In the genomic region with DNA sequence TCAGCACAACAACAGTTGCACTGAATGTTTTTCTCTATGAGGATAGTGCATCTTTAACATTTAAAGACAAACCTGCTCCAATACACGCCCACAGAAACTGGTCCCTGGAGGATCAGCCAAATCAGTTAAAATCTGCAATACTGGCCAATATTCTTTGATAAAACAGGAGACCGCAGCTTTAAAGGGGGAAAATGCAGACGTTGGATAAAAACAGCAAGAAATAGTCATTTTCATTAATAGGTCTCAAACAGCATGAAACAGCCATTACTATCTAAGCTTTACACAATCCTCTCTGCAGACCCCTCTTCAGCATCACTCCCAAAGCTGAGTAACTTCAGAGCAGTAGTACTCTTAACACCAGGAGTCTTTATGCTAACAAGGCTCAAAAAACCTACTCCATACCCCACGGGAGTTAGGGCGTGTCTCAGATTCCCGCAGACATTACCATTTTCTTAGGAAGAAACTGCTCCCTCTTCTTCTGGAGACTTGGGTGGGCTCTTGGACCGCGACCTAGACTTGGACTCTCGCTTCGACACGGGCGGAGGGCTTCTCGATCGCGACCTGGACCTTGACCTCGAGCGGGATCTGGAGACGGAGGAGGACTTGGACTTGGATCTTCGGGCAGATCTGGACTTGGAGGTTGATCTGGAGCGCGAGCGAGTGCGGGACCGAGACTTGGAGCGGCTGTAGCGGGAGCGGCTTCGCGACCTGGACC, we compare ENCODE assay signal across 8 mouse cellular contexts. TPM values are rescaled to one million over a fixed set of nuclear protein-coding genes. Genes with fewer than 3 reads are reported as not detected.
DNase-seq lines count a peak whose midpoint lies in the region; ATAC-seq and TF ChIP-seq lines count a peak whose summit lies in the region.

No protein-coding gene starts in this region.

- WGBS in heart, embryonic 13.5 days, result under 1% methylated on average over 29 of the region's 29 CpGs
- under 1% methylated on average over 29 of the region's 29 CpGs for WGBS in forebrain, embryonic 12.5 days
- under 1% methylated on average over 29 of the region's 29 CpGs for WGBS in limb, embryonic 11.5 days
- WGBS in stomach, embryonic 15.5 days, result under 1% methylated on average over 29 of the region's 29 CpGs

- no peaks in the 10 kb centered on the region for H3K9me3 ChIP-seq in heart, embryonic 13.5 days
- H3K9me3 ChIP-seq in G1E (replicated peaks), result no peaks in the 10 kb centered on the region
- no peaks in the 10 kb centered on the region for H3K9me3 ChIP-seq in forebrain, embryonic 12.5 days
- H3K9me3 ChIP-seq in limb, embryonic 11.5 days (ENCODE audit: control insufficient read depth, low read length), result no peaks in the 10 kb centered on the region
- no peaks in the 10 kb centered on the region for H3K9me3 ChIP-seq in stomach, embryonic 15.5 days

- peak overlapping the region; percentile 99 for H3K4me3 ChIP-seq in heart, embryonic 13.5 days
- peak overlapping the region; percentile 99 for H3K4me3 ChIP-seq in G1E (ENCODE audit: low read depth, low read length)
- H3K4me3 ChIP-seq in forebrain, embryonic 12.5 days (replicated peaks), result peak overlapping the region; percentile 95
- H3K4me3 ChIP-seq in limb, embryonic 11.5 days (ENCODE audit: low read depth, low read length), result peak overlapping the region; percentile 99
- peak overlapping the region; percentile 92 for H3K4me3 ChIP-seq in stomach, embryonic 15.5 days (replicated peaks)

- H3K9ac ChIP-seq in heart, embryonic 13.5 days, result peak overlapping the region; percentile 99
- H3K9ac ChIP-seq in forebrain, embryonic 12.5 days, result peak overlapping the region; percentile 98
- H3K9ac ChIP-seq in limb, embryonic 11.5 days (ENCODE audit: low read length), result peak overlapping the region; percentile 98
- H3K9ac ChIP-seq in stomach, embryonic 15.5 days, result peak overlapping the region; percentile 90

- no peak for ATAC-seq in heart, embryonic 13.5 days (ENCODE audit: extremely low read depth, insufficient number of reproducible peaks, low FRiP score, low TSS enrichment)
- ATAC-seq in G1E (ENCODE audit: extremely low read depth, insufficient number of reproducible peaks, low FRiP score, poor library complexity, severe bottlenecking), result no peak
- no peak for ATAC-seq in forebrain, embryonic 12.5 days (ENCODE audit: low FRiP score)
- ATAC-seq in limb, embryonic 11.5 days (ENCODE audit: insufficient number of reproducible peaks, low FRiP score, low TSS enrichment, low read depth), result no peak
- no peak for ATAC-seq in stomach, embryonic 15.5 days (ENCODE audit: insufficient read depth, low FRiP score, low read depth)

- intact Hi-C loops in heart, postnatal 25 days (cut with DNase I), result no loop called here

- peak overlapping the region; percentile 100 for H3K27ac ChIP-seq in heart, embryonic 13.5 days (replicated peaks)
- peak overlapping the region; percentile 99 for H3K27ac ChIP-seq in forebrain, embryonic 12.5 days
- H3K27ac ChIP-seq in limb, embryonic 11.5 days (replicated peaks; ENCODE audit: low read depth, low read length), result peak overlapping the region; percentile 96
- H3K27ac ChIP-seq in stomach, embryonic 15.5 days, result peak overlapping the region; percentile 100

- H3K27me3 ChIP-seq in heart, embryonic 13.5 days (replicated peaks), result no peaks in the 10 kb centered on the region
- no peaks in the 10 kb centered on the region for H3K27me3 ChIP-seq in G1E (ENCODE audit: insufficient read depth, low read length)
- H3K27me3 ChIP-seq in forebrain, embryonic 12.5 days, result no peaks in the 10 kb centered on the region
- H3K27me3 ChIP-seq in limb, embryonic 11.5 days (ENCODE audit: control insufficient read depth, insufficient read depth, low read length), result no peaks in the 10 kb centered on the region
- no peaks in the 10 kb centered on the region for H3K27me3 ChIP-seq in stomach, embryonic 15.5 days (replicated peaks)

- TF ChIP-seq CTCF in G1E (IDR thresholded peaks at IDR 0.05; ENCODE audit: low read depth, low read length), result no peak

- H3K36me3 ChIP-seq in heart, embryonic 13.5 days, result peaks cover 57% of the 10 kb centered on the region
- H3K36me3 ChIP-seq in G1E (replicated peaks), result peaks cover 53% of the 10 kb centered on the region
- H3K36me3 ChIP-seq in forebrain, embryonic 12.5 days (replicated peaks), result peaks cover 31% of the 10 kb centered on the region
- H3K36me3 ChIP-seq in limb, embryonic 11.5 days (ENCODE audit: control insufficient read depth, insufficient read depth, low read length), result peaks cover 9% of the 10 kb centered on the region
- H3K36me3 ChIP-seq in stomach, embryonic 15.5 days, result peaks cover 14% of the 10 kb centered on the region; the same call in 1 of the 2 replicates

- no peak for DNase-seq in heart, postnatal 25 days (ENCODE audit: low spot score)
- DNase-seq in G1E (ENCODE audit: low spot score), result no peak
- no peak for DNase-seq in limb, embryonic 11.5 days (ENCODE audit: low spot score)
- DNase-seq in spleen, postnatal 10 days (ENCODE audit: low spot score in 2 of 2), result no peak
- DNase-seq in cerebellum, postnatal 14 days, result no peak

- H3K4me2 ChIP-seq in heart, embryonic 13.5 days, result peak overlapping the region; percentile 86
- H3K4me2 ChIP-seq in forebrain, embryonic 12.5 days, result peak overlapping the region; percentile 77
- peak overlapping the region; percentile 81 for H3K4me2 ChIP-seq in limb, embryonic 11.5 days (ENCODE audit: low read depth, severe bottlenecking)
- H3K4me2 ChIP-seq in stomach, embryonic 15.5 days, result peak overlapping the region; percentile 68

- H3K4me1 ChIP-seq in heart, embryonic 13.5 days, result peaks cover 43% of the 10 kb centered on the region
- H3K4me1 ChIP-seq in G1E (ENCODE audit: insufficient read depth, low read depth, low read length), result peaks cover 29% of the 10 kb centered on the region
- peaks cover 22% of the 10 kb centered on the region for H3K4me1 ChIP-seq in forebrain, embryonic 12.5 days
- H3K4me1 ChIP-seq in limb, embryonic 11.5 days (ENCODE audit: control insufficient read depth, insufficient read depth, low read length), result peaks cover 10% of the 10 kb centered on the region
- peaks cover 5% of the 10 kb centered on the region; the same call in 1 of the 2 replicates for H3K4me1 ChIP-seq in stomach, embryonic 15.5 days

RNA-seq across cellular contexts. Expression of gene Mfsd11, which starts 0.5 kb away (rescaled TPM):
- 32.2 and 35.5 TPM in 2 replicates for polyA plus RNA-seq in heart, embryonic 13.5 days (2015; fragmentation: Nextera tagmentation; extraction: Ambion mirVana)
- total RNA-seq in heart, postnatal 25 days (2021), result 10 to 100 TPM; 34.0 to 36.9 TPM
- total RNA-seq in G1E (2014; fragmentation: Nextera tagmentation) (15.1 and 22.0 TPM in 2 replicates), G1E (2017) (45.9 and 55.1 TPM in 2 replicates)
- 3.8 and 6.6 TPM in 2 replicates for polyA plus RNA-seq in G1E (2012)
- 33.7 and 40.2 TPM in 2 replicates for polyA plus RNA-seq in forebrain, embryonic 12.5 days (2016; fragmentation: Nextera tagmentation; extraction: Ambion mirVana)
- polyA plus RNA-seq in limb, embryonic 11.5 days (2014; fragmentation: Nextera tagmentation; extraction: Ambion mirVana), result 28.0 and 31.5 TPM in 2 replicates
- 33.3 and 33.7 TPM in 2 replicates for polyA plus RNA-seq in stomach, embryonic 15.5 days (2015; fragmentation: Nextera tagmentation; extraction: Ambion mirVana)

RNA-seq across cellular contexts. Expression of gene Srsf2, which starts 1.2 kb away (rescaled TPM):
- 530 and 543 TPM in 2 replicates for polyA plus RNA-seq in heart, embryonic 13.5 days (2015; fragmentation: Nextera tagmentation; extraction: Ambion mirVana)
- 100 to 1,000 TPM in 1 of 2 experiments, 10 to 100 TPM in 1; 97.1 to 103 TPM for total RNA-seq in heart, postnatal 25 days (2021)
- total RNA-seq in G1E (2014; fragmentation: Nextera tagmentation) (786 and 910 TPM in 2 replicates), G1E (2017) (484 and 801 TPM in 2 replicates)
- 1,600 and 2,011 TPM in 2 replicates for polyA plus RNA-seq in G1E (2012)
- 902 and 945 TPM in 2 replicates for polyA plus RNA-seq in forebrain, embryonic 12.5 days (2016; fragmentation: Nextera tagmentation; extraction: Ambion mirVana)
- polyA plus RNA-seq in limb, embryonic 11.5 days (2014; fragmentation: Nextera tagmentation; extraction: Ambion mirVana), result 1,044 and 1,058 TPM in 2 replicates
- polyA plus RNA-seq in stomach, embryonic 15.5 days (2015; fragmentation: Nextera tagmentation; extraction: Ambion mirVana), result 728 and 781 TPM in 2 replicates

RNA-seq across cellular contexts. Expression of gene Jmjd6, which starts 8.5 kb away (rescaled TPM):
- polyA plus RNA-seq in heart, embryonic 13.5 days (2015; fragmentation: Nextera tagmentation; extraction: Ambion mirVana), result 61.7 and 75.3 TPM in 2 replicates
- 10 to 100 TPM; 37.1 to 37.7 TPM for total RNA-seq in heart, postnatal 25 days (2021)
- total RNA-seq in G1E (2014; fragmentation: Nextera tagmentation) (82.7 and 85.3 TPM in 2 replicates), G1E (2017) (126 and 148 TPM in 2 replicates)
- 39.1 and 48.4 TPM in 2 replicates for polyA plus RNA-seq in G1E (2012)
- 87.8 and 93.5 TPM in 2 replicates for polyA plus RNA-seq in forebrain, embryonic 12.5 days (2016; fragmentation: Nextera tagmentation; extraction: Ambion mirVana)
- 81.4 and 81.8 TPM in 2 replicates for polyA plus RNA-seq in limb, embryonic 11.5 days (2014; fragmentation: Nextera tagmentation; extraction: Ambion mirVana)
- polyA plus RNA-seq in stomach, embryonic 15.5 days (2015; fragmentation: Nextera tagmentation; extraction: Ambion mirVana), result 71.1 and 76.3 TPM in 2 replicates

RNA-seq across cellular contexts. Expression of gene Mettl23, which starts 8.7 kb away (rescaled TPM):
- 63.8 and 68.8 TPM in 2 replicates for polyA plus RNA-seq in heart, embryonic 13.5 days (2015; fragmentation: Nextera tagmentation; extraction: Ambion mirVana)
- 10 to 100 TPM; 36.6 to 39.4 TPM for total RNA-seq in heart, postnatal 25 days (2021)
- total RNA-seq in G1E (2014; fragmentation: Nextera tagmentation) (40.3 and 45.4 TPM in 2 replicates), G1E (2017) (35.8 and 43.1 TPM in 2 replicates)
- polyA plus RNA-seq in G1E (2012), result 49.1 and 60.6 TPM in 2 replicates
- polyA plus RNA-seq in forebrain, embryonic 12.5 days (2016; fragmentation: Nextera tagmentation; extraction: Ambion mirVana), result 65.5 and 65.8 TPM in 2 replicates
- polyA plus RNA-seq in limb, embryonic 11.5 days (2014; fragmentation: Nextera tagmentation; extraction: Ambion mirVana), result 61.3 and 68.0 TPM in 2 replicates
- 57.9 and 61.3 TPM in 2 replicates for polyA plus RNA-seq in stomach, embryonic 15.5 days (2015; fragmentation: Nextera tagmentation; extraction: Ambion mirVana)

RNA-seq across cellular contexts. Expression of gene Mxra7, which starts 23.9 kb away (rescaled TPM):
- polyA plus RNA-seq in heart, embryonic 13.5 days (2015; fragmentation: Nextera tagmentation; extraction: Ambion mirVana), result 18.4 and 19.3 TPM in 2 replicates
- 10 to 100 TPM; 17.2 to 23.2 TPM for total RNA-seq in heart, postnatal 25 days (2021)
- total RNA-seq in G1E (2014; fragmentation: Nextera tagmentation) (not detected in 2 replicates), G1E (2017) (0.06 TPM in 1 of 2 replicates, not detected in the other)
- not detected in 2 replicates for polyA plus RNA-seq in G1E (2012)
- 22.5 and 25.9 TPM in 2 replicates for polyA plus RNA-seq in forebrain, embryonic 12.5 days (2016; fragmentation: Nextera tagmentation; extraction: Ambion mirVana)
- polyA plus RNA-seq in limb, embryonic 11.5 days (2014; fragmentation: Nextera tagmentation; extraction: Ambion mirVana), result 12.4 and 14.2 TPM in 2 replicates
- polyA plus RNA-seq in stomach, embryonic 15.5 days (2015; fragmentation: Nextera tagmentation; extraction: Ambion mirVana), result 23.0 and 25.7 TPM in 2 replicates
